Mouse (Mus musculus): ENCODE measurements at regions not wholly inside any gene's neighbourhood (a gene's known extent, or its start where the extent isn't known, plus 50 kb on each side); places are given as distances from the start of the nearest gene placed in this dataset.

GRCm38 (mm10) chr8:126212802-126213201 lies 85.6 kb upstream of the Slc35f3 start:
- TF ChIP-seq POLR2A (IDR thresholded peaks at IDR 0.05; ENCODE audit: insufficient read length, low read depth) (no peak), USF1 (IDR thresholded peaks at IDR 0.05; ENCODE audit: low read depth) (no peak)

All from myocyte (in vitro differentiated cells).